Mouse (Mus musculus) neutrophil, adult 83 days (primary cell): Measurements from ENCODE around the gene Pprc1. TPM values are rescaled to one million over a fixed set of nuclear protein-coding genes. Genes with fewer than 3 reads are reported as not detected.

Experiments
- total RNA-seq, 2 experiments: library from RNA; stranded (reverse); gene quantifications; one replicate each; pipeline ENCODE4 v1.2.4; 2023

The Pprc1 gene
- 10 to 100 TPM; 19.1 to 23.2 TPM for total RNA-seq

GRCm38 (mm10) chr19:46044271-46044992 is at the start of gene Pprc1:
TSS of gene Pprc1 (plus strand) at chr19:46044886.

GRCm38 (mm10) chr19:45997785-45998693 is 46.6 kb upstream of the Pprc1 start, which contains the start of gene Armh3:
TSS of gene Armh3 (minus strand) at chr19:45998488.

GRCm38 (mm10) chr19:46003371-46004226 is 41.1 kb upstream of the Pprc1 start, which contains the start of gene Hps6:
TSS of gene Hps6 (plus strand) at chr19:46003508.

GRCm38 (mm10) chr19:46044993-46045695 is 458 bp downstream of the Pprc1 start, which contains the start of gene Ldb1:
TSS of gene Ldb1 (minus strand) at chr19:46045214.

DNA sequence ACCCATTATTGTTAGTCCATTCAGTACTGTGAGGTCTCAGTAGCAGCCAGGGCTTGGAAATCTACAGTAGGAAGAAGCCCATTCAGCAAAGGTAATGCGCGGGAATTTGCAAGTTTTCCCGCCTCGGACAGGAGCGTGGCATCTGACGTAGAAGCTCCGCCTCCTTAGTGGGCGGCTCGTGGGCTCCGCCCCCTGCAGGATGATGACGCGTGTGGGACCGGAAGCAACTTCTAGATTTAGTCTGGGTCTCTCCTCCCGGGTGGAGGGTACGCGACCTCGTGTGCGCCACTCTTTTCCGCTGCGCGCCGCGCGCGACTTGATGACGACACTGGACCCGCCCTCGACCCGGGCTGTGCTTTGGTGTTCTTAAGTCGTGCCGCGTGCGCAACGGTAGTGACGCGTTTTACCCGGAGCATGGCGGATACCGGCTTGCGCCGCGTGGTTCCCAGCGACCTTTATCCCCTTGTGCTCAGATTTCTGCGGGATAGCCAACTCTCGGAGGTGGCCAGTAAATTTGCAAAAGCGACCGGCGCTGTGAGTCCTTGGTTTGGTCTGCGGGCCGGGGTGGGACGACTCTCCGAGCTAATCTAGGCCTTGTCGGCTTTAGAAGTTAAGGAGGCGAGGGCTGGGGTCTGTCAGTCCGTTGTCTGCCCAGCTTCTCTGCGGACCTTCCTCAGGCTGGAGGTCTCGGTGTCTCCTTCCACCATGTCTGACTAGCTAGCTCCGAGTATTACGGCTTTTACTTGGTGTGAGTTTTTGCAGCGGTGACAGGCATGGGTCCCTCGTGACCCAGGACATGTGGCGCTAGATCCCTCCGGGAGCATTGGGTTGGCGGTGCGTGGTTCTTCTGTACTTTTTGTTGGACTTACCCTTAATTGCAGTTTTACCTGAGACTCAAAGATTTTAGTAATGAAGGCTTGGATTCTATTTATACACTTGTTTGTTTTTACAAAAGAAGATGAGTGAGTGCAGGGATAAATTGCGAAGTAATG is 31.2 kb downstream of the Pprc1 start, which contains the start of gene Nolc1:
Gene Nolc1, plus strand, starts transcription at position 248 of the 992 bp plus-strand sequence.

Other genes starting within 250 kb of the Pprc1 start
- gene Kcnip2, start 228.8 kb upstream of the Pprc1 start, total RNA-seq: under 1 TPM; 0.44 to 0.66 TPM
- 10 to 100 TPM; 11.7 to 13.3 TPM for gene Armh3, start 46.4 kb upstream of the Pprc1 start, total RNA-seq
- gene Hps6, start 41.4 kb upstream of the Pprc1 start, total RNA-seq: 1 to 10 TPM; 5.6 to 8.0 TPM
- gene Ldb1, start 328 bp downstream of the Pprc1 start, total RNA-seq: 10 to 100 TPM; 74.9 to 85.5 TPM
- 10 to 100 TPM; 22.0 to 24.7 TPM for gene Nolc1, start 31.0 kb downstream of the Pprc1 start, total RNA-seq
- under 1 TPM; 0.22 to 0.66 TPM for gene Elovl3, start 87.0 kb downstream of the Pprc1 start, total RNA-seq
- gene Pitx3, start 103.4 kb downstream of the Pprc1 start, total RNA-seq: not detected
- 10 to 100 TPM; 56.1 to 60.1 TPM for gene Gbf1, start 107.6 kb downstream of the Pprc1 start, total RNA-seq